Mouse (Mus musculus): Measurements from ENCODE around the gene Gm17455. TPM values are rescaled to one million over a fixed set of nuclear protein-coding genes. Genes with fewer than 3 reads are reported as not detected.

Gene Gm17455
- polyA plus RNA-seq, 1 experiment from 2014 or later = not detected

GRCm38 (mm10) chr10:60380229-60380628, 19.3 kb upstream of the Gm17455 start:
- WGBS (ENCODE audit: insufficient replicate concordance) = 35% methylated on average over 3 of the region's 3 CpGs
- H3K27me3 ChIP-seq (ENCODE audit: insufficient read depth, low read length) = no peaks in the 10 kb centered on the region

GRCm38 (mm10) chr10:60381142-60381925, 18.2 kb upstream of the Gm17455 start:
- TF ChIP-seq EP300 (IDR thresholded peaks at IDR 0.05; ENCODE audit: low read depth) (no peak), CTCF (IDR thresholded peaks at IDR 0.05; ENCODE audit: low read depth) (no peak)
- H3K4me1 ChIP-seq (ENCODE audit: insufficient read depth) = peaks cover 10% of the 10 kb centered on the region; the same call in 1 of the 2 replicates
- H3K36me3 ChIP-seq (replicated peaks; ENCODE audit: insufficient read depth, low read length) = no peaks in the 10 kb centered on the region
- H3K4me2 ChIP-seq (ENCODE audit: low read depth, low read length) = no peak overlapping the region
- H3K9me3 ChIP-seq (ENCODE audit: low read length) = no peaks in the 10 kb centered on the region
- WGBS (ENCODE audit: insufficient replicate concordance) = 60% methylated on average over 10 of the region's 10 CpGs
- DNase-seq = no peak
- ATAC-seq = no peak
- no peak overlapping the region for H3K9ac ChIP-seq (replicated peaks)
- H3K4me3 ChIP-seq (ENCODE audit: low read depth, low read length) = no peak overlapping the region
- H3K27me3 ChIP-seq (ENCODE audit: insufficient read depth, low read length) = no peaks in the 10 kb centered on the region
- H3K27ac ChIP-seq (ENCODE audit: low read depth) = no peak overlapping the region

More at GRCm38 (mm10) chr10:60380229-60380628, 19.3 kb upstream of the Gm17455 start:
- ATAC-seq (no peak), DNase-seq (no peak)
- H3K27ac ChIP-seq (ENCODE audit: low read depth) = no peak overlapping the region
- no peak overlapping the region for H3K9ac ChIP-seq (replicated peaks)
- no peak for TF ChIP-seq CTCF (IDR thresholded peaks at IDR 0.05; ENCODE audit: low read depth)
- no peak for TF ChIP-seq EP300 (IDR thresholded peaks at IDR 0.05; ENCODE audit: low read depth)
- no peaks in the 10 kb centered on the region for H3K9me3 ChIP-seq (ENCODE audit: low read length)
- no peak overlapping the region for H3K4me3 ChIP-seq (ENCODE audit: low read depth, low read length)
- no peaks in the 10 kb centered on the region for H3K36me3 ChIP-seq (replicated peaks; ENCODE audit: insufficient read depth, low read length)
- peaks cover 10% of the 10 kb centered on the region; the same call in 1 of the 2 replicates for H3K4me1 ChIP-seq (ENCODE audit: insufficient read depth)
- H3K4me2 ChIP-seq (ENCODE audit: low read depth, low read length) = no peak overlapping the region

DNA sequence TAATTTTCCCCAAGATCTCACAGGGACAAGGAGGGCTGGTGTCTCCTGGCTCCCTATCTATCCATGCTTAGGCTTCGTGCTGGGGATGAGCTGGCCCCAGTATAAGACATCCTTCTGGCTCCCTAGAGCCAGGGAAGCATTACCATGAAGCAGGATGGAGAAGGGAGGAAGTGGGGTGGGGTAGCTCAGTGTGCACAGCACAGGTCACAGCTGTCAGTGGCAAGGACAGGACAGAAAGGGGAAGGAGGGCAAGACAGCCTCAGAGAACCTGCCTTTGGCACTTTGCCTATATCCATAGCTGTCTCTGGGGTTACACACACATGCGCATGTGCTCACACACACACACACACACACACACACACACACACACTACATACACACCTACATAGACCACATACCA, 11.2 kb upstream of the Gm17455 start:
- DNase-seq (peak; percentile 32), ATAC-seq (peak; percentile 22; the same call in 1 of the 2 replicates)
- H3K27me3 ChIP-seq (ENCODE audit: insufficient read depth, low read length) = no peaks in the 10 kb centered on the region
- H3K4me3 ChIP-seq (ENCODE audit: low read depth, low read length) = no peak overlapping the region
- H3K4me2 ChIP-seq (ENCODE audit: low read depth, low read length) = no peak overlapping the region
- TF ChIP-seq CTCF (IDR thresholded peaks at IDR 0.05; ENCODE audit: low read depth) (no peak), EP300 (IDR thresholded peaks at IDR 0.05; ENCODE audit: low read depth) (no peak)
- WGBS (ENCODE audit: insufficient replicate concordance) = 50% methylated on average over 2 of the region's 2 CpGs
- H3K4me1 ChIP-seq (ENCODE audit: insufficient read depth) = peaks cover 17% of the 10 kb centered on the region
- H3K9ac ChIP-seq (replicated peaks) = no peak overlapping the region
- H3K36me3 ChIP-seq (replicated peaks; ENCODE audit: insufficient read depth, low read length) = no peaks in the 10 kb centered on the region
- H3K9me3 ChIP-seq (ENCODE audit: low read length) = no peaks in the 10 kb centered on the region
- no peak overlapping the region; the same call in 1 of the 2 replicates for H3K27ac ChIP-seq (ENCODE audit: low read depth)

DNA sequence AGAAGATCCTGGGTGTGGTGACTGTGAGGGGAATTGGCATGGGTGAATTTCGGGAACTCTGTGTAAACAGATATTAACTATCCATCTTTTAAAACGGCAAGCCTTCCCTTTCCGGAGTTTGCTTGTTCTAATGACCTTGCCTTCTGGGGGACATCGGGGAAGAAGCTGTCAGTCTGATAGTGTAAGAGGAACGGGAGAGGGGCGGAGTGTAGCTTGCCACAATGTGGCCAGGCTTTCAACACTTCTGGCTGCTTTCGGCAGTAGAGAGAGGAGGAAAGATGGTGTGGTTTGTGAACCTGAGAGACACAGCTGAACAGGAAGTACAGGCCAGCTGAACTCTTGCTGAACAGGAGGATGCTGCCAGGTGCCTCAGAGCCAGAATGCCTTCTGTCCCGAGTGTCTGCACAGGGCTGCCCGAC, 10.1 kb upstream of the Gm17455 start:
- peak; percentile 66 for DNase-seq
- TF ChIP-seq CTCF (IDR thresholded peaks at IDR 0.05; ENCODE audit: low read depth) (no peak), EP300 (IDR thresholded peaks at IDR 0.05; ENCODE audit: low read depth) (0 out of 2 replicates have a peak, but pooled peaks have one; percentile 25)

GRCm38 (mm10) chr10:60390177-60390903, 9.2 kb upstream of the Gm17455 start:
- no peak for ATAC-seq
- no peaks in the 10 kb centered on the region for H3K9me3 ChIP-seq (ENCODE audit: low read length)
- no peak overlapping the region for H3K9ac ChIP-seq (replicated peaks)
- DNase-seq = no peak
- peak overlapping the region; percentile 80 for H3K27ac ChIP-seq (ENCODE audit: low read depth)
- no peaks in the 10 kb centered on the region for H3K36me3 ChIP-seq (replicated peaks; ENCODE audit: insufficient read depth, low read length)
- no peak for TF ChIP-seq EP300 (IDR thresholded peaks at IDR 0.05; ENCODE audit: low read depth)
- no peak for TF ChIP-seq CTCF (IDR thresholded peaks at IDR 0.05; ENCODE audit: low read depth)
- H3K4me1 ChIP-seq (ENCODE audit: insufficient read depth) = peaks cover 17% of the 10 kb centered on the region
- H3K4me3 ChIP-seq (ENCODE audit: low read depth, low read length) = no peak overlapping the region
- no peaks in the 10 kb centered on the region for H3K27me3 ChIP-seq (ENCODE audit: insufficient read depth, low read length)
- WGBS (ENCODE audit: insufficient replicate concordance) = 45% methylated on average over 6 of the region's 6 CpGs
- H3K4me2 ChIP-seq (ENCODE audit: low read depth, low read length) = peak overlapping the region; percentile 13; the same call in 1 of the 2 replicates

More for the DNA sequence above, 10.1 kb upstream of the Gm17455 start:
- no peak overlapping the region for H3K9ac ChIP-seq (replicated peaks)
- H3K36me3 ChIP-seq (replicated peaks; ENCODE audit: insufficient read depth, low read length) = no peaks in the 10 kb centered on the region
- no peaks in the 10 kb centered on the region for H3K27me3 ChIP-seq (ENCODE audit: insufficient read depth, low read length)
- H3K9me3 ChIP-seq (ENCODE audit: low read length) = no peaks in the 10 kb centered on the region
- H3K27ac ChIP-seq (ENCODE audit: low read depth) = peak overlapping the region; percentile 80
- peaks cover 17% of the 10 kb centered on the region for H3K4me1 ChIP-seq (ENCODE audit: insufficient read depth)
- peak overlapping the region; percentile 50 for H3K4me2 ChIP-seq (ENCODE audit: low read depth, low read length)
- 10% methylated on average over 9 of the region's 9 CpGs for WGBS (ENCODE audit: insufficient replicate concordance)
- no peak overlapping the region for H3K4me3 ChIP-seq (ENCODE audit: low read depth, low read length)
- ATAC-seq = peak; percentile 67

- no peaks in the 10 kb centered on the region for H3K9me3 ChIP-seq (ENCODE audit: low read length)
- H3K27ac ChIP-seq (ENCODE audit: low read depth) = peak overlapping the region; percentile 80
- peak; percentile 26 for DNase-seq
- ATAC-seq = peak; percentile 35
- H3K36me3 ChIP-seq (replicated peaks; ENCODE audit: insufficient read depth, low read length) = no peaks in the 10 kb centered on the region
- H3K9ac ChIP-seq (replicated peaks) = no peak overlapping the region
- 61% methylated on average over 5 of the region's 5 CpGs for WGBS (ENCODE audit: insufficient replicate concordance)
- H3K27me3 ChIP-seq (ENCODE audit: insufficient read depth, low read length) = no peaks in the 10 kb centered on the region
- no peak overlapping the region for H3K4me2 ChIP-seq (ENCODE audit: low read depth, low read length)
- H3K4me3 ChIP-seq (ENCODE audit: low read depth, low read length) = no peak overlapping the region
- H3K4me1 ChIP-seq (ENCODE audit: insufficient read depth) = peaks cover 17% of the 10 kb centered on the region
- no peak for TF ChIP-seq EP300 (IDR thresholded peaks at IDR 0.05; ENCODE audit: low read depth)
- no peak for TF ChIP-seq CTCF (IDR thresholded peaks at IDR 0.05; ENCODE audit: low read depth)
Measured at GRCm38 (mm10) chr10:60390904-60391420, 8.6 kb upstream of the Gm17455 start.

Measured in liver, postnatal 0 days (tissue).